Mouse (Mus musculus) heart, adult 2 months (tissue): ENCODE measurements at regions not wholly inside any gene's neighbourhood (a gene's known extent, or its start where the extent isn't known, plus 50 kb on each side); places are given as distances from the start of the nearest gene placed in this dataset.

Source experiments
- CTCF ChIP-seq: fragments of 200-600 bp; IDR thresholded peaks from 2 replicates; pipeline ENCODE4 v1.8.1; 2022; ENCODE audit warnings: antibody characterized with exemption, mild to moderate bottlenecking, moderate library complexity
- EP300 ChIP-seq: fragments of 200-500 bp; IDR thresholded peaks from 2 replicates; pipeline ENCODE4 v1.6.1; 2011; ENCODE audit warnings: low read depth, low read length, control low read depth; ENCODE audit not compliant: insufficient read depth
- POLR2A ChIP-seq: fragments of 200-500 bp; IDR thresholded peaks from 2 replicates; pipeline ENCODE4 v1.6.1; 2011; ENCODE audit warnings: mild to moderate bottlenecking, low read depth, low read length, control low read depth; ENCODE audit not compliant: insufficient read depth

GRCm38 (mm10) chr16:73556940-73557339 is 854.7 kb downstream of the Robo2 start:
- TF ChIP-seq POLR2A (no peak), CTCF (no peak), EP300 (no peak)
